Mouse (Mus musculus): ENCODE measurements around the gene Abat. TPM values are rescaled to one million over a fixed set of nuclear protein-coding genes. Genes with fewer than 3 reads are reported as not detected.

Abat gene
- polyA plus RNA-seq, 1 experiment from 2014 or later, result 16.2 TPM

DNA sequence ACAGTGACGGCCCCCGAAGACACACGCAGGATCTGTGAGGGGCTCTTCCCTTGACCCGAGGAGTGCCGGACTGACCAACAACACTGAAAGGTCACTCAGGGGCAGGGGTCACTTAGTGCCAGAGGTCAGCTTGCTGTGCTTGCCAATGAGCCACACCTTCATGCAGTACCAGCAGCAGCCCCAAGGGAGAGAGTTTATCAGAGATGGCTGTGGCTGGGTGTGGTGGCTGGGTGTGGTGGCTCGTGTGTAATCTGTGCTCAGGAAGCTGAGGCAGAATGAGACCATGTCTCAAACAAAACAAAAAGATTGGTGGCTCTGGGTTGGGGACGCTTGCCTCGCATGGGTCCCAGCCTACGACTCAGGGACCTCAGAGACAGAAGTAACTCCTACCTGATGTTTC lies 142.4 kb downstream of the Abat start:
- H3K27me3 ChIP-seq (ENCODE audit: control insufficient read depth, insufficient read depth, low read length), result no peaks in the 10 kb centered on the region
- H3K36me3 ChIP-seq (ENCODE audit: control insufficient read depth, insufficient read depth, low read length), result peaks cover 52% of the 10 kb centered on the region
- H3K4me3 ChIP-seq (ENCODE audit: low read depth, low read length), result no peak overlapping the region
- no peaks in the 10 kb centered on the region for H3K9me3 ChIP-seq (ENCODE audit: control insufficient read depth, low read depth, low read length)
- H3K4me1 ChIP-seq (ENCODE audit: control insufficient read depth, insufficient read depth, low read length), result no peaks in the 10 kb centered on the region
- no peak overlapping the region for H3K9ac ChIP-seq (replicated peaks; ENCODE audit: low read depth, low read length)
- H3K4me2 ChIP-seq (replicated peaks; ENCODE audit: low read depth, low read length), result no peak overlapping the region
- ATAC-seq (ENCODE audit: insufficient number of reproducible peaks, insufficient read depth, low FRiP score, low read depth), result no peak
- WGBS, result 84% methylated on average over 9 of the region's 9 CpGs
- no peak overlapping the region for H3K27ac ChIP-seq (ENCODE audit: low read length)

DNA sequence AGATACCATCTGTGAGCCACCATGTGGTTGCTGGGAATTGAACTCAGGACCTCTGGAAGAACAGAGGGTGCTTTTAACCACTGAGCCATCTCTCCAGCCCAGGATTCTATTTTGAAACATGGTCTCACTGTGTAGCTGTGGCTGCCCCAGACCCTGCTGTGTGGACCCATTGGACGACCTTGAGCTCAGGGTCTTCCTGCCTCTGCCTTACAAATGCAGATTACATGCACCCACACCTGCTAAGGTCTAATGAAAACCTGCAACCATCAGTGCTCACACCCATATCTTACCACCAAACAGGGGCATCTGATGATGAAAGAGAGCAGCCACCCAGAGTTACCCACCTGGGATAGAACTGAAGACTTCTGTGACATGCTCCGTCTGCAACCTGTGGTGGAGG lies 143.0 kb downstream of the Abat start:
- Histone ChIP-seq H3K4me3 (ENCODE audit: low read depth, low read length) (no peak overlapping the region), H3K36me3 (ENCODE audit: control insufficient read depth, insufficient read depth, low read length) (peaks cover 47% of the 10 kb centered on the region), H3K4me1 (ENCODE audit: control insufficient read depth, insufficient read depth, low read length) (no peaks in the 10 kb centered on the region), H3K9me3 (ENCODE audit: control insufficient read depth, low read depth, low read length) (no peaks in the 10 kb centered on the region), H3K27ac (ENCODE audit: low read length) (no peak overlapping the region), H3K4me2 (replicated peaks; ENCODE audit: low read depth, low read length) (no peak overlapping the region), H3K9ac (replicated peaks; ENCODE audit: low read depth, low read length) (no peak overlapping the region), H3K27me3 (ENCODE audit: control insufficient read depth, insufficient read depth, low read length) (no peaks in the 10 kb centered on the region)
- WGBS, result 80% methylated on average over 2 of the region's 2 CpGs
- ATAC-seq (ENCODE audit: insufficient number of reproducible peaks, insufficient read depth, low FRiP score, low read depth), result no peak

GRCm38 (mm10) chr16:8658349-8658748 lies 145.1 kb downstream of the Abat start:
- ATAC-seq (ENCODE audit: insufficient number of reproducible peaks, insufficient read depth, low FRiP score, low read depth), result no peak
- Histone ChIP-seq H3K9ac (replicated peaks; ENCODE audit: low read depth, low read length) (no peak overlapping the region), H3K27me3 (ENCODE audit: control insufficient read depth, insufficient read depth, low read length) (no peaks in the 10 kb centered on the region), H3K4me2 (replicated peaks; ENCODE audit: low read depth, low read length) (no peak overlapping the region), H3K4me1 (ENCODE audit: control insufficient read depth, insufficient read depth, low read length) (no peaks in the 10 kb centered on the region), H3K36me3 (ENCODE audit: control insufficient read depth, insufficient read depth, low read length) (peaks cover 39% of the 10 kb centered on the region; the same call in 1 of the 2 replicates), H3K4me3 (ENCODE audit: low read depth, low read length) (no peak overlapping the region), H3K9me3 (ENCODE audit: control insufficient read depth, low read depth, low read length) (no peaks in the 10 kb centered on the region), H3K27ac (ENCODE audit: low read length) (no peak overlapping the region)
- WGBS, result 88% methylated on average over 4 of the region's 4 CpGs

- Histone ChIP-seq H3K4me2 (replicated peaks; ENCODE audit: low read depth, low read length) (no peak overlapping the region), H3K4me3 (ENCODE audit: low read depth, low read length) (no peak overlapping the region), H3K4me1 (ENCODE audit: control insufficient read depth, insufficient read depth, low read length) (no peaks in the 10 kb centered on the region), H3K36me3 (ENCODE audit: control insufficient read depth, insufficient read depth, low read length) (peaks cover 39% of the 10 kb centered on the region; the same call in 1 of the 2 replicates), H3K9me3 (ENCODE audit: control insufficient read depth, low read depth, low read length) (no peaks in the 10 kb centered on the region), H3K9ac (replicated peaks; ENCODE audit: low read depth, low read length) (no peak overlapping the region), H3K27ac (ENCODE audit: low read length) (no peak overlapping the region), H3K27me3 (ENCODE audit: control insufficient read depth, insufficient read depth, low read length) (no peaks in the 10 kb centered on the region)
- 90% methylated on average over 4 of the region's 4 CpGs for WGBS
- no peak for ATAC-seq (ENCODE audit: insufficient number of reproducible peaks, insufficient read depth, low FRiP score, low read depth)
Observed at GRCm38 (mm10) chr16:8658764-8659163, 145.5 kb downstream of the Abat start.

GRCm38 (mm10) chr16:8663022-8663421 lies 149.8 kb downstream of the Abat start:
- no peak for ATAC-seq (ENCODE audit: insufficient number of reproducible peaks, insufficient read depth, low FRiP score, low read depth)
- Histone ChIP-seq H3K4me2 (replicated peaks; ENCODE audit: low read depth, low read length) (no peak overlapping the region), H3K27me3 (ENCODE audit: control insufficient read depth, insufficient read depth, low read length) (no peaks in the 10 kb centered on the region), H3K27ac (ENCODE audit: low read length) (no peak overlapping the region), H3K4me3 (ENCODE audit: low read depth, low read length) (no peak overlapping the region), H3K9ac (replicated peaks; ENCODE audit: low read depth, low read length) (no peak overlapping the region), H3K4me1 (ENCODE audit: control insufficient read depth, insufficient read depth, low read length) (peaks cover 7% of the 10 kb centered on the region; the same call in 1 of the 2 replicates), H3K9me3 (ENCODE audit: control insufficient read depth, low read depth, low read length) (no peaks in the 10 kb centered on the region), H3K36me3 (ENCODE audit: control insufficient read depth, insufficient read depth, low read length) (peaks cover 16% of the 10 kb centered on the region; the same call in 1 of the 2 replicates)
- WGBS, result 65% methylated on average over 2 of the region's 2 CpGs

DNA sequence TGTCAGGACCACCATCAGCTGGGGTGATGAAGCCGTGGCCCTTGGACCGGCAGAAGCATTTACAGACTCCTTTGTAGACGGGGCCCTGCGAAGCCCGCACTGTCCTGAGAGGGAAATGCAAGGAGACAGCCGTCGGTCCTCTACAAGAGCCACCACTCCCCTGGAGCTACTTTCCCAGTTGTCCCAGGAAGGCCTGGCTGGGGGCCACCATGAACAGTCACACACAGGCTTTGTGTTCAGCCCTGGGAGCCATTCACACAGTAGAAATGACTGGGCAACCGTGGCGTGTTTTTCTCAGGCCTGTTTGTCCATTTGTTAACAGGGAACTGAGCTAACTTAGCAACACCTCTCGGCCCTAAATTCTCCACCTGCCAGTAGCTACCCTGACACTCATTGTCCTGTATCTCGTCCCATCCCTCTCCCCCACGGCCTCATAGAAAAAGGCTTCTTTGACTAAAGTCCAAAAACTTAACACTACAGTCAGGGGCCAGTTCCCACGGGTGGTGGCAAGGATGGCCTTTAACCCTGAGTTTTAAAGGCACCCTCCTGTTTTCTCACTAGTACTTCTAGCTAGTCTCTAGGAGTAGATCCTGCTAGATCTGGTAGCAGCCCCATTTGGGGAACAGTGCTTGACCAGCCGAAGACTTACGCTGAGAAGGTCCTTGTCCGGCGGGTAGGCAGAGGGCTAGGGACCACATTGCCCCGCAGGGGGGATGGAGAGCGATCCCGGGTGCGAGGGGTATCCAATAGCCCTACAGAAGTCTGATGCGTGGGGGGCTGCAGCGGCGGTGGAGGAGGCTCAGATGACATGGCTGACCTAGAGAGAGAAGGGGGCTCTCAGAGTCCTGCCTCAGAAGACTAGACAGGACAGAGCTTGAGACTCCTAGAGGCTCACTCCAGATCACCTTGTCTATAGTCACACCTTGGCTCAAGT lies 150.6 kb downstream of the Abat start:
- 88% methylated on average over 24 of the region's 24 CpGs for WGBS
- Histone ChIP-seq H3K27me3 (ENCODE audit: control insufficient read depth, insufficient read depth, low read length) (no peaks in the 10 kb centered on the region), H3K4me1 (ENCODE audit: control insufficient read depth, insufficient read depth, low read length) (peaks cover 11% of the 10 kb centered on the region; the same call in 1 of the 2 replicates), H3K4me3 (ENCODE audit: low read depth, low read length) (no peak overlapping the region), H3K9ac (replicated peaks; ENCODE audit: low read depth, low read length) (no peak overlapping the region), H3K9me3 (ENCODE audit: control insufficient read depth, low read depth, low read length) (no peaks in the 10 kb centered on the region), H3K36me3 (ENCODE audit: control insufficient read depth, insufficient read depth, low read length) (peaks cover 13% of the 10 kb centered on the region; the same call in 1 of the 2 replicates), H3K27ac (ENCODE audit: low read length) (no peak overlapping the region), H3K4me2 (replicated peaks; ENCODE audit: low read depth, low read length) (no peak overlapping the region)
- ATAC-seq (ENCODE audit: insufficient number of reproducible peaks, insufficient read depth, low FRiP score, low read depth), result no peak

- H3K4me1 ChIP-seq (ENCODE audit: control insufficient read depth, insufficient read depth, low read length), result peaks cover 23% of the 10 kb centered on the region; the same call in 1 of the 2 replicates
- H3K27me3 ChIP-seq (ENCODE audit: control insufficient read depth, insufficient read depth, low read length), result no peaks in the 10 kb centered on the region
- no peak overlapping the region for H3K9ac ChIP-seq (replicated peaks; ENCODE audit: low read depth, low read length)
- H3K9me3 ChIP-seq (ENCODE audit: control insufficient read depth, low read depth, low read length), result no peaks in the 10 kb centered on the region
- no peak overlapping the region for H3K27ac ChIP-seq (ENCODE audit: low read length)
- peaks cover 6% of the 10 kb centered on the region; the same call in 1 of the 2 replicates for H3K36me3 ChIP-seq (ENCODE audit: control insufficient read depth, insufficient read depth, low read length)
- no peak for ATAC-seq (ENCODE audit: insufficient number of reproducible peaks, insufficient read depth, low FRiP score, low read depth)
- H3K4me3 ChIP-seq (ENCODE audit: low read depth, low read length), result no peak overlapping the region
- no peak overlapping the region for H3K4me2 ChIP-seq (replicated peaks; ENCODE audit: low read depth, low read length)
- WGBS, result 84% methylated on average over 5 of the region's 5 CpGs
Observed at GRCm38 (mm10) chr16:8665367-8665766, 152.1 kb downstream of the Abat start.

- Histone ChIP-seq H3K9ac (replicated peaks; ENCODE audit: low read depth, low read length) (no peak overlapping the region), H3K27me3 (ENCODE audit: control insufficient read depth, insufficient read depth, low read length) (no peaks in the 10 kb centered on the region), H3K4me1 (ENCODE audit: control insufficient read depth, insufficient read depth, low read length) (peaks cover 29% of the 10 kb centered on the region; the same call in 1 of the 2 replicates), H3K27ac (ENCODE audit: low read length) (no peak overlapping the region), H3K36me3 (ENCODE audit: control insufficient read depth, insufficient read depth, low read length) (peaks cover 5% of the 10 kb centered on the region; the same call in 1 of the 2 replicates), H3K4me3 (ENCODE audit: low read depth, low read length) (no peak overlapping the region), H3K4me2 (replicated peaks; ENCODE audit: low read depth, low read length) (no peak overlapping the region), H3K9me3 (ENCODE audit: control insufficient read depth, low read depth, low read length) (no peaks in the 10 kb centered on the region)
- no peak for ATAC-seq (ENCODE audit: insufficient number of reproducible peaks, insufficient read depth, low FRiP score, low read depth)
- WGBS, result 50% methylated on average over 2 of the region's 2 CpGs
Observed at GRCm38 (mm10) chr16:8666452-8666851, 153.2 kb downstream of the Abat start.

All from stomach, embryonic 14.5 days (tissue).